Mouse (Mus musculus): ENCODE results near the gene Gm20388.

Gm20388 gene

DNA sequence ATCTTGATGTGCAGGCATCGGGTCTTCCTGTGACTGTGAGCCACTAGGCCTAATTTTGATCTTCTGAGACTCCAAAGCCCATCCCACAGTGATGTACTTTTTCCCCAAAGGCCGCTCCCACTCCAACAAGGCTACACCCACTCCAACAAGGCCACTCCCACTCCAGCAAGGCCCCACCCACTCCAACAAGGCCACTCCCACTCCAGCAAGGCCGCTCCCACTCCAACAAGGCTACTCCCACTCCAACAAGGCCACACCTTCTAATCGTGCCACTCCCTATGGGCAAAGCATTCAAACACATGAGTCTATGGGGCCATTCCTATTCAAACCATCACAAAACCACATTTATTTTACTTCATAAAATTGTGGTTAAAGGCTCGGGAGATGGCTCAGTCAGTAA lies 4179.8 kb downstream of the Gm20388 start:
- in situ Hi-C loops (cut with MboI), result no loop called here

DNA sequence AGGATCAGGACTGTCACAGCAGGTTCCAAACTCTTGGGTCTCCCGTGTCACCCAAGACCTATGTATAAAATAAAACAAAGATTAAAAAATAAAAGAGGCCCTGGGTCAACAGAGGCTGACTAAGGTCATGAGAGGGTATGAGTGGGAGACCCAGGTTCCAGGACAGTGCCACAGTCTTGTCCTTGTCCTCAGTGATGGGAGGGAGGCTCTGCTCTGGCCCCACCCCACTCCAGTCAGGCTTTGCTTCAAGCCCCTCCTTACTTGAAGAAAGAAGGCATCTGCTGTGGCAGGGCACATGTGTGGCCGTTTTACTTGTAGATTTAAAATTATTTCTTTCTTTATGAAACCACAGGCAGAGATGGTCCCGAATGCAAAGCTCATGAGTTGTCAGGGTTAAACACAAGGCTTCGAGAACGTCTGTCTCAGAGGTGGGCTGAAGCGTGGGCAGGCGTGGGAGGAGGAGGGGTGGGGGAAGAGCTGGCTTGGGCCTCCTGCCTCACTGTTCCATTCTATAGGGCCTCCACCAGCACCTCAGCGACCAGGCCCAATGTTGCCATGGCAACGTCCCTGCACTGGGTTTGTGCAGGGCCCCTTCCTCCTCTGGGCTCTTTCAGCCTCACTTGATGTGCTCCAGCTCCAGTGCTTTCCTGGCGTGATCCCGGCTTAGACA lies 4188.4 kb downstream of the Gm20388 start:
- in situ Hi-C loops (cut with MboI), result no loop called here

DNA sequence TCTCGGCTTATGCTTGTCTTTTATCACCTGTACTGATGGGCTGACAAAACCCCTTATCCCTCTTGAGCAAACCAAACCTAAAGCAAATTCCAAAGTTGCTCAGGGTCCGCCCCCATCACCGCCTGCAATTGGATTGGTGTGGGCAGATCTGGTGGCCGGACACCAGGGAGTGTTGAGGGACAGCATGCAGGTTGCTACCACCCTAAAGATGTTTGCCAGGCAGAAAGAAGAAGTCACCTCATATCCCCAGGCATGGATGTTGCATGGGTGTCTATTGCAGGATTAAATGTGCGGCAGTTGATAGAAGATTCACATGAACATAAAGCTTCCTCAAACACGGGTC lies 4189.0 kb downstream of the Gm20388 start:
- in situ Hi-C loops (cut with MboI), result no loop called here

DNA sequence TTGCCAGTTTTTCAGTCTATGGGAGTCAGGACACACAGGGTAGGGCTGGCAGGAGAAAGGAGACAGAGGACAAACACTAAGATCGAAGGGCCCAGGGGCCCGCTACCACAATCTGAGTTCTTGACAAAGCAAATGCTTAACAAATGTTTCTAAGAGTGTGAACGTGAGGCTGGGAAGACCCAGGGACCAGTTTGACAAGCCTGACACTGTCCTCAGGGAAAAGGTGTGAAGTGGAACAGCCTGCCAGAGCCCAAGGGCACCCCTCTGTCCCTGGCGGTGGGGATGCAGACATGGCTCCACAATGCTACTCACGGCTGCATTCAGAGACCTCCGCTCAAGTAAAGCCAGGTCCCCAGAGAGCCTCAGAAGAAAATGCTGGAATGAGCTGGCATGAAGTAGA lies 4195.2 kb downstream of the Gm20388 start:
- in situ Hi-C loops (cut with MboI), result no loop called here

DNA sequence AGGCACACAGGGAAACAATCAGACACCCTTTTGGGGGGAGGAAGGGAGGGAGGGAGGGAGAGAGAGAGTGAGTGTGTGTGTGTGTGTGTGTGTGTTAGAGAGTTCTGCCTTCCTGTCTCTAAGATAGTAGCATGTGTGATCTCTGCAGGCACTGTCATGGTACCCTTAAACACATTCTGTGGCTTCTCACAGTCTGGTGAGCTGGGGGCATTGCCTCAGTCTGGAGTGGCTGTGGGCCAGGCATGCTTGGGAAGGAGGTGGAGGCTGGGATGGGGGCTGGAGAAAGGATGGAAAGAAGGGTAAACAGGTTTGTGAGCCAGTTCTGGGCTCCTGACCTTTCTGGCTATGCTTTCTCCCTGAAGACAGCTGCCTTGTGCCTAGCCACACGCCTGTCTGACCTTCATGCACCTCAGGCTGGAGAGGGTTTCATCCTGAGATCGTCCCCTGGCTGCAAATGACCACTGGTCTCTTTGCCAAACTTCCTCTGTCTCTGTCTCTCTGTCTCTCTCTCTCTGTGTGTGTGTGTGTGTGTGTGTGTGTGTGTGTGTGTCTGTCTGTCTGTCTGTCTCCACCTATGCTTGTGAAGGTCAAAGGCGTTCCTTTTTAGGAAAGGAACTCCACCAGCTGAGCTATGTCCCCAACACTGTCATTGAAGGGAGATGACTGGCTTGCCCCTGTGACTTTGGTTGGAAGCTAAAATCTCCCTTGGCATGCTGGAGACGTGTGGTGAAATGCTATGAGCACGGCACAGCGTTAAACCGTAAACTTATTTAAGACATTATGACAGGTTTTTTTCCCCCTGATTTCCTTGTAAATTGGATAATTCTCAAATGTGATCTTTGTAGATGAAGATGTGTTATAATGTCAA lies 4195.9 kb downstream of the Gm20388 start:
- in situ Hi-C loops (cut with MboI), result no loop called here

DNA sequence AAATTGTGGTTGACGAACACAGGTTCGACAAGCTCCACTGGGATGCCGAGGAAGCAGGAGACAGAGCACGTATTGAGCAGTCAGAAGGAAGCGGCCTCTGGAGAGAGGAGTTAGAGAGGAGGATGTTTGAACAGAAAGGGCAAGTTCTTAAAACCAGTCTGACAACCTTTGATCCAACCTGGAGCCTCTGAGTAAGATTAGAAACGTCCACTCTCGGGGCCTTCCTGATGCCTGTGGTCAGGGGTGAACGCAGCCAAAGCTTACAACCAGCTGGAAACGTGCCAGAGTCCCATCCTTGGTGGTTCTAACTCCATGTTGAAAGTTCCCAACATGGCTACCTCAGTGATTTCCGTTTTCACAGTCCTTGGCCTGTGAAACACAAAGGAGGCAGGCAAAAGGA lies 4202.5 kb downstream of the Gm20388 start:
- in situ Hi-C loops (cut with MboI), result no loop called here

DNA sequence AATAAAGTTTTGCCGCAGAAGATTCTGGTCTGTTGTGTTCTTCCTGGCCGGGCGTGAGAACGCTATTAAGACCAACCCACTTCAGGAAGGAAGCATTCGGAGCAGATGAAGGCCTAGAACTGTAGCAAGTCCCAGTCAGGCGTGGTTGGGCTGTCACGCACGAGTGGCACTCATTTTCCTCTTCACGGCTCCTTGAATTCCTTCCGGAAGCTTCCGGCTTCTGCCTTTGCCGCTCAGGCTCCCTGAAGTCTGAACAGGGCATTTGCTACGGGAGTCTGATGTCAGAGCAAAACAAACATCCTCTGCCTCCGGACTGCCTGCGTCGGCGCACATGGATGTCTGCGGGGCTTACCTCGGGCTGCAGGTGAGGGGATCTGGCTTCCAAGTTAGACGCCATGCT lies 4214.6 kb downstream of the Gm20388 start:
- in situ Hi-C loops (cut with MboI), result no loop called here

DNA sequence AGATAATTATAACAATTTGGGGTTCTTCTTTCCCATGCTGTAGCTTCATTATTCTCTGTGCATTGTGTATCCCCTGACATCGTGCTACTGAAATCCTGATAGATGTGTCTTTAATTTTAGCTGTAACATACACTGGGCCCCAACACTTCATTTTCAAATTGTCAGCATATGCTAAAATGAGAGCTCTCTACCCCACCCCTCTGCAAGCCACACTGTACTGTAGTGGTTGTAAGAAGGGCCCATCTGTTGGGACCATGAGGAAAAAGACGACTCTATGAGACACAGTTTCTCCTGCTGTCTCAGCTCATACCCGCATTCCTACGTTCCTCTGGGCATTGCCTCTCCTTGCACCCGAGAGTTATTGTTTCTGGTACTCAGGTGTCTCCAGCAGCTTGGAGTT lies 4226.6 kb downstream of the Gm20388 start:
- in situ Hi-C loops (cut with MboI), result no loop called here

DNA sequence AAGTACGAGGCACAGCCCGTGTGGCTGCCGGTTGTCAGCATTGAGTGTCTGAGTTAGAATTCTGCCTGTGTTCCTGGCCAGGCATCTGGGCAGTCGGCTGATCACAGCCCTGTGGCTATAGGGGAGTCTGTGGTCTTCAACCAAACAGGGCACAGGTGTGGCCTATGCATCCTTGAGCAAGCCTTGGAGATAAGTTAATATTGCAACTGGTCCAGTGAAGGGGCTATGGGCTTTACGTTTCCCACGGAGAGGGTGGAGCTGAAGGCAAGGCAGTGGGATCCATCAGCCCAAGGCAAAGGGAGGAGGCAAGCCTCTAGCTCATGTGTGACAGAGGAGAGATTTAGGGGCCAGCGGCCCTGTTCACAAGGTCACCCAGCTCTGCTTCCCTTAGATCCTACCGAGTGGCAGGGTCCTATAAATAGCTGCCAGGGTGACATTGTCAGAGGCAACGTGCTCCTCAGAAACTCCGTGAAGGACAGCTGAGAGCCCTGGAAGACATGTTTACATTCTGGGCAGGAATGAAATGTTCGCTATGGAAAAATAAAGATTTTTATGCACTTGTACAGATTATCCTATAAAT lies 4229.7 kb downstream of the Gm20388 start:
- in situ Hi-C loops (cut with MboI), result no loop called here

DNA sequence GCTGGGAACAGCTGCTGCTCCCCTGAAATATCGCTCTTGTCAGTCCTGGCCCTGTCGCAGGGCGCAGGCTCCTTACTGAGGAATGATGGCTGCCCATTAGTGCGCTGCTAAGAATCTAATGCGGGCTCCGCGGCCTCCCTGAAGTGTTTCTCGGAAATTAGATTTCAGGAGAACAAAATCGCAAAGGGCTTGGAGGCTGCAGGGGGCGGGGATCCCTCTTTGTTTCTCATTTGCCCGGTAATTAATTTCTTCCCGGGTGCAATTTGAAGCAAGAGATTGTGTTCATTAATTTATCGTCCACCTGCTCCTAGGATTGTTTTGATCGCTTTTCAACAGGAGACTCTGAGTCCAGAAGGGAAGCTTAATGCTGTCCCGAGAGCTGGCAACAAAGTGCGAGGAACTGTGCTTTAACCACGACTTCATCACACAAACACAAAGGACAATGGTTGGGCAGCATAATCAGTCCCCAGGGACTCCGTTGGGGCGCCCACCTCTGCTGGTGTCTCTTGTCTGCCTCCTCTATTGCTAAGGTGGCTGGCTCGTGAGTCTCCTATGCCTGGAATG lies 4230.3 kb downstream of the Gm20388 start:
- in situ Hi-C loops (cut with MboI), result no loop called here

DNA sequence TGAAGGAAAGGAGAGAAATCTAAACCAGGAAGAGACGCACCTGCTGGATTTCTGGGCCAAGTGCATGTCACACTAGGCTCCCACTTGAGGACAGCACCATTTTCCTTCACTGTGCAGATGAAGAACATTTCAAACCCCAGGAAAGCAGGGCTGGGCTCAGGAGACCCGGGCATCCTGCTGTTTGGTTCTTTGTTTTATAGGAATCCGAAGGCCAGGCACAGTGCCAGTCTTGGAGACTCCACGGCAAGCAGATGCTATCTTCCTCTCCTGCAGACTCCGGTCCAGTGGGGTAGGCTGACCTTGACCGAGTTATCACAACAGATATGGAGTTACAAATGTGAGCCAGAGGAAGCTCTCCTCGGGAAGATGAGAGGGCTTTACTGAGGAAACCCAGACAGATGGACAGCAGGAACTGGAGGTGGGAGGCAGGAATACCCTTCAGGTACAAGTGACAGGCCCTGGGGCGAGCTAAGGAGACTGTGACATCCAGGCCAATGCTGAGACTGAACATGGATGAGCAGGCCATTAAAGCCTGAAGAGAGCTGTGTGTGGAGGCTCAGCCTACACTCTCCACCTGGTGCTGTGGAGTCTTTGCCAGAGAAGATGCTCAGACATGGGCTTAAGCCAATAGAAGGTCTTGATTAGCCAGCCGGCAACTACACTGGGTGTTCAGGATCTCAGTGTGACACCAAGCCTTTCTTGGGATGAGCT lies 4231.2 kb downstream of the Gm20388 start:
- in situ Hi-C loops (cut with MboI), result no loop called here

DNA sequence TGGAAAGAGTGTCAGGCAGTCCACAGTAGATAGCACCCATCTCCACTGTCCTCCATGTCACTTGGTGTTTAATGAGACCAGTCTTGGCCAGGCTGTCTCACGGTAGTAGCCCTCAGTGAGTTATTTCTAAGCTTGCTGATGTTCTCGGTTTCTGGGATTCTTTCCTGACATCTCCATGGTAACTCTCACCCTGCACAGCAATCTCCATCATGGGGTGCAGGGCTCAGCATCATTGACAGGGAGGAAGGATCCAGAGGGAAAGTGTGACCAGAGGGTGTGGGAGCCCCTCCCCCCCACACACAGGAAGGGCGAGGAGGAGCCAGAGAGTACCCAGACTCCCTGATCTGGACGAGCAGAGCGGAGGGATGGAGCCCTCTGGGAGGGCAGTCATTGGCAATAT lies 4232.4 kb downstream of the Gm20388 start:
- in situ Hi-C loops (cut with MboI), result no loop called here

DNA sequence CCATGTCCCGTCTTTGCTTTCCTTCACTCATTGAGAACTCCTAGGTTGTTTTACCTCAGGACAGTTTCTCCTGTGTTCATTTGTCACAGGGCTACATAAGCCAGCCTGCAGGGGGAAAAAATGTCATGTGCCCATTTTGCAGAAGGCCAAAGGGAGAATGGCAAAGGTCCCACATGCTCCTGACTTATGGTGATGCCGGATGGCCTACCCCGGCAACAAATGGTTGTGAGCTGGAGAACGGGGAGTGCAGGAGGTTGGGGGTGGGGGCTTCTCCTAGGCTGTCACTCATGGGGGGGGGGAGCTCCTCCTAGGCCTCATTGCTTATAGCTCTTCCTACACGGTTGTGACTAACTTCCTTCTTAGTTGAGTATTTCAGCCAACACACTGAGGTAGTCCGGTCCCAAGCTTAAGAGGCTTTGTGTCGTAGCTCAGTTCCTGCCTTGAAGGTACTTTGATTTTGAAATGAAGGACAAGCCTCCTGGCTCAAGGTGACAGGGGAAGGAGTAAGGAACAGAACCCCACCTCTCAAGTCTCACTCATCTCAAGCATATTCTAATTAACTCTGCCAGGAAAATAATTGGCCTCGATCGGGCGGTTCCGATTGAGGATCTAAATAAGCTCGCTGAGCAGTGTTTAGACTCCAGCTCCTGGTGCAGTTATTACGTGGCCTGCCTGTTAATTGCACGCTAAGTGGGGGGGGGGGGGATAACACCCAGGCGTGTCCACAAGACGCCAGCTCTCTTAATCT lies 4233.4 kb downstream of the Gm20388 start:
- in situ Hi-C loops (cut with MboI), result no loop called here

DNA sequence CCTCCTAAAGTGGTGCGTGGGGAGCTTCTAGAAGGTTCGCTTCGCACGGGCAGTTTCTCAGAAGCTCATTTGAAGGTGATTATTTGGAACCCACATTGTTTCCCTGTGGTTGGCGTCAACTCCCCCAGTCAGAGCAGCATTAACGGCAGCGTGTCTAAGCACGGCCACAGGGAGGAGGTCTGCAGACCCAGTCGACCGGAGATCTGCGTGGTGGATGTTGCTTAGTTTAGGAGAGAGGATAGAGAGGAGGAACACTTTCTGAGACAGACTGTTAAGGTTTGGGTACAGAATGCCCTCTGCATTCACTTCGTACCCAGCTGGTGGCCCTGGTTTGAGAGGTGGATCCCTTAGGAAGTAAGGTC lies 4234.0 kb downstream of the Gm20388 start:
- in situ Hi-C loops (cut with MboI), result no loop called here

DNA sequence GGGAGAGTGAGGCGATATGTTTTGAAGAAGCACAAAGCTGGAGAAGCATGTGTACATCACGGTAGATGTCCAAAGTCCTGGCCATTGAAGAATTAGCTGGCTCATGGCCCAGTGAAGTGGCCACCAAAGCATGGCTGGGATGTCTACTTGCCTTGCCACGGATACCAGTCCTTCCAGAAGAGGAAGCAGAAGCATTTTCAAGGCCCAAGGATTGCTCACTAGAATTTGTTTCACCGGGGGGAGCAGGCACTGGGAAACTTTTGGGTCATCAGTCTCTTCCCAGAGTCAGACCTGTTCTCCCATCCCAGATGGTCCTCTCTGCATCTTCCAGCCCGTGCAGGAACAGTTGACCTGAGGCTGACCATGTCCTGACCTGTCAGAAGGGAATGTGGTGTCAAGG lies 4235.6 kb downstream of the Gm20388 start:
- in situ Hi-C loops (cut with MboI), result no loop called here

DNA sequence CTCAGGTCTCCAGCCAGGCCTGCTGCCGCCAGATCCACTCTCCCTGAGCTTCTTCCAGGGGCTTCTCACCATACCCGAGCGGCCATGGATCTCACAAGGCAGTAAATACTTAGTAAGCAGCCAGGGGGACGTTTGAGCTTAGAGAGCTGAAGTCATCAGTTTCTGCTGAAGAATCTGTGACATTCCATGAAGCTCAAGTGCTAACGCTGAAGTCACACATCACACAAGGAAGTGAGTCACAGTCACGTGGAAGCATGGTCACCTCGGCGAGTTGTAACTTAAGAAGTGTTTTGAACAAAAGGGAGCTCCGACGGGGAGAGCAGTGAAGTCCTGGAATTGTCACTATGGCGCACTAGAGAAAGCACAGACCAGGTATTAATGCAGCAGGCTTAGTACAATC lies 4239.4 kb downstream of the Gm20388 start:
- in situ Hi-C loops (cut with MboI), result no loop called here

DNA sequence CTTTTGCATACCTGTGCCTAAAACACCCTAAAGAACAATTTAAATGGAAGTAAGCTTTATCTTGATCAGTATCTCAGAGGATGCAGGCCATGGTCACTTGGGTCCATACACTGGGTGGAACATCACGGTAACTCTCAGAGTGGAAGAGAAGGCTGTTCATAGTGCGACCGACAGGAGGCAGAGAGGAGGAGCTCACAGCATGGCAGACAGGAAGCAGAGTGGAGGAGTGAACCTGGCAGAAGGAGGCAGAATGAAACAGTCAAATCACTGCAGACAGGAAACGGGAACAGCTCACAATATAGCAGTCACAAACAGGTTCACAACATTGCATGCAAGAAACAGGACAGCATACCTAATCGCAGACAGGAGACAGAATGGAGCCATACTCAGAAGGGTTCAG lies 4239.9 kb downstream of the Gm20388 start:
- in situ Hi-C loops (cut with MboI), result no loop called here

DNA sequence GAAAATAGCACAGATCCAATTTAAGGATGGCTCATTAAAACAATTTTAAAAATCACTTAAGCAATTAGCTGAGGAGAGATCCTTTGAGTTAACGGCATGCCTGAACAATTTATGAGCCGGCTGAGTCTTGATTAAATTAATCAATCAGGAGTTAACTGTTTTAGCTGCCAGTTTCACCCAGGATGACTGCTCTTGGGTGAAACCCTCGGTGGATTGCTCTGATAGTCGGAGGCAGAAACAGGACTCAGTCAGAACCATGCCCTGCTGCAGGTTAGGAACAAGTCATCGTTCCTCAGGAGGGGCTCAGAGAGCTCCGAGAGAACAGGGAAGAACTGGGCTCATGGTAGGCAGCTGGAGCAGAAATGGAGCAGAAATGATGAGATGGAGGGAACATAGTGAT lies 4241.2 kb downstream of the Gm20388 start:
- in situ Hi-C loops (cut with MboI), result no loop called here

DNA sequence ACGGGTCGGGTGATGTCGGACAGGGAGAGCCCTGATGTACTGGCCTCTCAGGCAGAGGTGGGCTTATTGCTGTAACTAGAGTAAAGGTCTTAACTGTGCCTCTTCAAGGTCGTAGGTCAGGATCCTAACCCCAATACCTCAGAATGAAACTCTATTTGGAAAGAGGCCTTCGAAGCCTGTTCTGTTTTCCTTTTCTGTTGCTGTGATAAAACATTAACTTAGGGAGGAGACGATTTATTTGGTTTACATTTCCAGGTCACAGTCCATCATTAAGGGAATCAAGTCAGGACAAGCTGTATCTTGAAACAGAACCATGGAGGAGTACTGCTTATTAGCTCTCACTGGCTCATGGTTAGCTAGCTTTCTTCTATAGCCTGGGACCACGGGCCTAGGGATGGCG lies 4242.1 kb downstream of the Gm20388 start:
- in situ Hi-C loops (cut with MboI), result no loop called here

DNA sequence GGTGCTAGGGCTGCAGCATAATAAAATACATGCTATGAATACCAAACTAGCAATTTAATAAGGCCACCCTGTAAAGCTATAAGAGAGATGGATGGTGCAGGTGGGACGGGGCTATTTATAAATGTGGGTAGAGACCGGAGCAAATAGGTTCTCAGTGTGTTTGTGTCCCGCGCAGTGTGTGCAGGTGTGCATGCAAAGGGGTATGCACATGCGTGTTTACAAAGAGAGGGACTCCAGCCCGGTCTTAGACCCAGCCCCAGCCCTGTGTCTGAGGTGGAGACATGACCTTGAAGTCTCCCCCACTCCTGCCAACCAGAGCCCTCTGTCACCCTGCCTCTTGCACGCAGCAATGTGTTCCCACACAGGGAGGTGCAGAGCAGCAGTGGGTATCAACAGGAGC lies 4245.7 kb downstream of the Gm20388 start:
- in situ Hi-C loops (cut with MboI), result no loop called here

DNA sequence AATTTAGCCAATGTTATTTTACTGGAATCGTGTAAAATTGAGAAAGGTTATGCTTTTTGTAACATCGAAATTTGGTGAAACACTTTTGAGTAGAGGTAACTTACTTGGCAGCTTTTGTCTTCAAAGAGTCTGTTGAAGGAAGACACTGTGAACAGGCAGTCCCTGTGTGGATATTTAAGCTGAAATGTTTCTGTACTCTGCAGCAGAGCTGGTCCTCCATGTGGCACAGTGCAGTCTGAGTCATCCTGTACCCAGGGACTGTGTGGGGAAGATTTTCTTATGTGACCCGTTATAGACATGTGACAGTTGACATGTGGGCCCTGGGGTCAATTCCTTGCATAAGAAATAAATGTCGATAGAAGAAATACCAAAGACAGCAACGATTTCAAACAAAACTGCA lies 4251.0 kb downstream of the Gm20388 start:
- in situ Hi-C loops (cut with MboI), result no loop called here

DNA sequence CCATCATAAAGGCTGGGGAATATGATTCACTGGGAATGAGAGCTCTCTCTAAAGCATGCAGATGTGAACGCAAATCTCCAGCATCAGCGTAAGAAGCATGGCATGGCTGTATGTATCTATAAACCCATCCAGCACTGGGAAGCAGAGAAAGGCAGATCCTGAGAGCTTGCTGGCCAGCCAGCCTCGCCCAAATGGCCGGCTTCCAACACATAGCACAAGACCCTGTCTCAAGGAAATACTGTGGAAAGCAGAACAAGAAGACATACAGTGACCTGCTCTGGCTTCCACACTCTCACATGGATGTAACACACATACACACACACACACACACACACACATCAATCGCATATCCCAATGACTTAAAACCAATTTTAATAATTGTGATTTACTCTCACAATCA lies 4252.6 kb downstream of the Gm20388 start:
- in situ Hi-C loops (cut with MboI), result no loop called here
